Mouse (Mus musculus) C2C12 (cell line): ENCODE measurements around the gene Piwil4.

Source experiments
- CEBPB ChIP-seq: IDR thresholded peaks from one replicate; pipeline ENCODE4 v1.6.1; 2011; ENCODE audit warnings: low read depth, mild to moderate bottlenecking, control low read depth, moderate library complexity
- CTCF ChIP-seq: IDR thresholded peaks from one replicate; pipeline ENCODE4 v1.5.1; 2011; ENCODE audit not compliant: control insufficient read depth, insufficient read depth, insufficient read length
- MAX ChIP-seq: IDR thresholded peaks from one replicate; pipeline ENCODE4 v1.6.1; 2011; ENCODE audit warnings: mild to moderate bottlenecking, control low read depth
- MYOD1 ChIP-seq: IDR thresholded peaks from one replicate; pipeline ENCODE4 v1.6.1; 2011; ENCODE audit warnings: low read depth; ENCODE audit not compliant: control insufficient read depth, insufficient read length
- MYOG ChIP-seq: IDR thresholded peaks from one replicate; pipeline ENCODE4 v1.6.1; 2011; ENCODE audit not compliant: control insufficient read depth, insufficient read length; ENCODE audit errors: extremely low read depth
- USF1 ChIP-seq: IDR thresholded peaks from one replicate; pipeline ENCODE4 v1.6.1; 2011; ENCODE audit warnings: low read depth, mild to moderate bottlenecking, control low read depth, moderate library complexity

GRCm38 (mm10) chr9:14647849-14648248 is 92.7 kb downstream of the Piwil4 start:
- TF ChIP-seq CTCF (no peak), MAX (no peak), MYOG (no peak), USF1 (no peak), MYOD1 (no peak), CEBPB (no peak)
